Mouse (Mus musculus) cerebellum, postnatal 25 days (tissue): ENCODE data around the gene Dact3.

Experiments used
- DNase-seq, 2 experiments: peaks; one replicate each; pipeline ENCODE4 v3.0.0; 2021; ENCODE audit warnings: mixed read lengths in 2 of 2

Dact3 gene

GRCm38 (mm10) chr7:16918670-16919069 lies 43.6 kb downstream of the Dact3 start:
- DNase-seq, result no peak

GRCm38 (mm10) chr7:16919395-16920149 lies 44.5 kb downstream of the Dact3 start:
- DNase-seq, result peak; percentile 48 to 53

- peak; percentile 37 to 48 for DNase-seq
Observed at GRCm38 (mm10) chr7:16920150-16920579, 45.0 kb downstream of the Dact3 start.

GRCm38 (mm10) chr7:16920818-16921791 lies 46.0 kb downstream of the Dact3 start:
- peak; percentile 67 to 68 for DNase-seq

GRCm38 (mm10) chr7:16921881-16922335 lies 46.8 kb downstream of the Dact3 start:
- DNase-seq, result peak in 1 of 2 experiments; percentile 61

GRCm38 (mm10) chr7:16922360-16922973 lies 47.4 kb downstream of the Dact3 start:
- DNase-seq, result peak; percentile 66 to 71

- DNase-seq, result peak in 1 of 2 experiments; percentile 68
Observed at GRCm38 (mm10) chr7:16923283-16924036, 48.3 kb downstream of the Dact3 start.

- DNase-seq, result peak; percentile 100
Observed at GRCm38 (mm10) chr7:16924037-16924834, 49.1 kb downstream of the Dact3 start, which contains the start of gene Calm3. Calm3 (minus strand) TSS chr7:16924114.

- no peak for DNase-seq
Observed at GRCm38 (mm10) chr7:16928341-16928740, 53.2 kb downstream of the Dact3 start.

- peak; percentile 82 to 90 for DNase-seq
Observed at GRCm38 (mm10) chr7:16930850-16931249, 55.7 kb downstream of the Dact3 start.

- DNase-seq, result peak; percentile 90 to 93
Observed at GRCm38 (mm10) chr7:16931968-16932627, 57.0 kb downstream of the Dact3 start.

- DNase-seq, result peak; percentile 69 to 87
Observed at GRCm38 (mm10) chr7:16932704-16933577, 57.8 kb downstream of the Dact3 start.
